Mouse (Mus musculus): Measurements from ENCODE around the gene Vstm2l.

DNA sequence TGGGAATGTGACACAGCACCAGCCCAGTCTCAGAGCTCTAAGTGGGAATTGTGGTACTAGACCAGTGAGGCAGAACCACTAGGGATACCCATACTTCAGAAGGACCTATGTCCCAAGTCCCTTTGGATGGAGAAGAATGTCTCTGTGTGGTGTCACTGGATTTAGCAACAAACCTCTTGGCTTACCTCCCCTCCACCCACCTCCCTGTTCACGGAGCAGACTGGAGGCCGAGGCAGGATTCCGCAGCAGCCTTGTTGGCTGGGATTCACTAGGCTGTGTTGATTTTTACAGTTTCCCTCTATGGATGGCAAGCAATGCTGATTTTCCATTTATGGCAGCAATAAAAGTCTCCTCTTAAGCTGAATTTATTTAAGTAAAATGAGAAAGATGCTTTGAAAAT, 12.5 kb downstream of the Vstm2l start:
- TF ChIP-seq CTCF (IDR thresholded peaks at IDR 0.05; ENCODE audit: low read depth, low read length) (no peak), GATA1 (IDR thresholded peaks at IDR 0.05; ENCODE audit: borderline replicate concordance, low read length) (no peak), POLR2AphosphoS5 (IDR thresholded peaks at IDR 0.05; ENCODE audit: insufficient replicate concordance, low read depth, low read length) (no peak), TAL1 (conservative IDR thresholded peaks at IDR 0.05; ENCODE audit: low read depth, low read length) (no peak)
